Mouse (Mus musculus) E14TG2a.4 (cell line): ENCODE results near the gene Atox1.

Experiments used
- H3K27me3 ChIP-seq: 2 replicates; pipeline ENCODE4 v1.6.1; 2014; ENCODE audit warnings: low read length, control low read depth; ENCODE audit not compliant: insufficient read depth
- H3K36me3 ChIP-seq: 2 replicates; pipeline ENCODE4 v1.6.1; 2014; ENCODE audit warnings: low read length, control low read depth; ENCODE audit not compliant: insufficient read depth
- H3K4me1 ChIP-seq: replicated peaks from 2 replicates; pipeline ENCODE4 v1.6.1; 2014; ENCODE audit warnings: low read depth, low read length, control low read depth
- H3K4me3 ChIP-seq: replicated peaks from 2 replicates; pipeline ENCODE4 v1.5.1; 2014; ENCODE audit warnings: mild to moderate bottlenecking, low read length
- H3K9me3 ChIP-seq: 2 replicates; pipeline ENCODE4 v1.6.1; 2014; ENCODE audit warnings: low read length, control low read depth
- CTCF ChIP-seq: conservative IDR thresholded peaks from 2 replicates; pipeline ENCODE4 v1.5.1; 2014; ENCODE audit warnings: low read length
- NANOG ChIP-seq: IDR thresholded peaks from 2 replicates; pipeline ENCODE4 v1.6.1; 2014; ENCODE audit warnings: borderline replicate concordance, low read length, mixed read lengths
- POU5F1 ChIP-seq: IDR thresholded peaks from 2 replicates; pipeline ENCODE4 v1.6.1; 2014; ENCODE audit warnings: low read length, borderline replicate concordance

The Atox1 gene

DNA sequence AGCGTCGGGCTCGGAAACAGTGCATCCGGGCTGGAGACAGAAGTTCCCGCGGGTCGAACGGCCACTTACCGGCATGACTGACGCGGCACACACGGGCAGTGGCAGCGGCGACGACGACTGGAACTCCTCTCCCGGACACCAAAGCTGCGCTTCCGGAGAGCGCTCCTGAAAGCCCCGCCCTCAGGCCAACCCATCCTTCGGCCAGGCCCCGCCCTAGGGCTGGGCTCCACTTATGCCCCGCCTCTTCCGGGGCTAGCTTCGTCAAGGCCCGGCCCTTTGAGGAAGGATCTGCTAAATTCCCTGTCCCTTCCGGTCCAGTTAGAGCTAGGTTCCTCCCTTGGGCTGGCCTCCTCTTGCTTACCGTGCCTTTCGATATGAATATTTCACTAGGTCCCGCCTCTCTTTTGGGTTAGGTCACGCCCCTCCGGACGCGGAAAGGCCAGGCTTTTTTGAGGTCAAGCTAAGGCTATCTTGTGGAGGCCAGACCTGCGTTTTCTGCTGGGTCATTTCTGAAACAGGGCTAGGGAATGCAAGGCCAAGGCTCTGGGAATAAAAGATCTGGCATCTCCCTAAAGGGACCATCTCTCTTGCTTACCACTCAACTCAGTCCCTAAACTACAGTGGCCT is at the start of gene Atox1:
Gene Atox1 (minus strand): TSS at position 221 of the 627 bp plus-strand sequence.
- TF ChIP-seq POU5F1 (no peak), NANOG (no peak), CTCF (no peak)

DNA sequence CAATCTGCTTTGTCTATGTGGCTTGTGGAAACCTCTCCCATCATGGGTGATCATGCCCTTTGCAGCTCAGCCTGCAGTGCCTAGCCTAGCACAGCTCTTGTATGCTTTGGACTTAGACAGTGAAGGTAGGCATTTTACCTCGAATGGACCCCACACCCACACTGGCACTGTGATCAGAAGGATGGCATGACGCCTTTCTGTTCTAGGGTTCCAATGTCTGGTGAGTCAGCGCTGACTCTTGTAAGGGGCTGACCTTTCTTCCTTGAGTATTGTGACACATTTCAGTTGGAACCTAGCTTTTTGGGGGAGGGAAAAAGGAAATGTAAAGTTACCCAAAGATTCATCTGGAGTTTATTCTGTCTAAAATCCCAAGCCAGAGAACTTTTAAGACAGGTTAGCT is 44.4 kb upstream of the Atox1 start:
- Histone ChIP-seq H3K36me3 (peaks cover 41% of the 10 kb centered on the region), H3K4me1 (peaks cover 30% of the 10 kb centered on the region), H3K9me3 (no peaks in the 10 kb centered on the region), H3K27me3 (no peaks in the 10 kb centered on the region), H3K4me3 (no peak overlapping the region)
- TF ChIP-seq POU5F1 = no peak
- TF ChIP-seq NANOG = no peak
- no peak for TF ChIP-seq CTCF

More for the DNA sequence above, at the start of gene Atox1:
- peaks cover 64% of the 10 kb centered on the region for H3K4me1 ChIP-seq
- H3K9me3 ChIP-seq = no peaks in the 10 kb centered on the region
- H3K4me3 ChIP-seq = peak within 1 kb of the TSS; percentile 99
- H3K27me3 ChIP-seq = no peaks in the 10 kb centered on the region
- H3K36me3 ChIP-seq = peaks cover 37% of the 10 kb centered on the region

DNA sequence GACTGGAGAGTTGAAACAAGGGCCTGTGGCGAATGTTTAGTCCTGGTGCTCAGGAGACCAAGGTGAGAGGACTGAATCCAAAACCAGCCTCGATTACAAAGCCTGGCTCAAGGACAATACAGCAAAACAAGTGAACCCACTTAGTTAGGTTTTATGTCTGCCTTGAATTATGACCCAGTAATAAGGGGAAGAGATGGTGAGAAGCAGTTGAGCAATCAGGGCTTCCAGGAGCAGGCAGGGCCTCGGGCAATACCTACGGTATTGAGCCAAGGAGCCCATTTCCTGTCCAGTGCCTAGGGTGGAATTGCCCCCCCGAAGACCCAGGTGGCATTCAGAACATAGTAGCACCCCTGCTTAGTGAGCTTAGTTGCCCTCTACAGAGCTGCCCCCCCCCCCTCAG is 41.8 kb upstream of the Atox1 start:
- TF ChIP-seq NANOG = no peak
- no peak for TF ChIP-seq CTCF
- no peak for TF ChIP-seq POU5F1
- H3K4me3 ChIP-seq = no peak overlapping the region
- H3K27me3 ChIP-seq = no peaks in the 10 kb centered on the region
- H3K9me3 ChIP-seq = no peaks in the 10 kb centered on the region
- peaks cover 67% of the 10 kb centered on the region for H3K36me3 ChIP-seq
- peaks cover 46% of the 10 kb centered on the region for H3K4me1 ChIP-seq

DNA sequence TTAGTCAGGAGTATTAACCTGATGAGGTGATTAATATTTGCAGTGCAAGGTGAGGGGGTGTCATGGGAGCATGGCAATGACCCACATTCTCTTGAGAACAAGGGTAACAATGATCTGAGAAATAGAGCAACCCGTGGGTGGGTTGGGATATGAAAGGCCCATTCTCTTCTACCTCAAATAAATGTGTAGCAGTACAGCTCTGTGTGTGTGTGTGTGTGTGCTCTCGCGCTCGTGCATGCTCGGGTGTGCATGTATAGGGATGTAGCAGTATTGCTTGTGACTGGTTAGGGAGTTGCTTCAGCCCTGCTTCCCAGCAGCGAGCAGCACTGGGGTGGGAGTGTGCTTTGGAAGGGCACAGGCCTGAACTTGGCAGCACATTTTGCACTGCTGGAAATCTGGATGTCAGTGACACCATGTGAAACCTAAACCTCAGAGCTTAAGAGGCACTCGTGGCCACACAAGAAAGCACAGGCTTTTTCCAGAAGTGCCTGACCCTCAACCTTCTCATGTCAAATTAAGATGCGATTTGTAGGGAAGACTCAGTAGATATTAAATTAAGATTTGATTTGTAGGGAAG is 41.0 kb upstream of the Atox1 start:
- H3K9me3 ChIP-seq = no peaks in the 10 kb centered on the region
- H3K36me3 ChIP-seq = peaks cover 75% of the 10 kb centered on the region
- no peak for TF ChIP-seq NANOG
- no peak for TF ChIP-seq CTCF
- H3K27me3 ChIP-seq = no peaks in the 10 kb centered on the region
- no peak overlapping the region for H3K4me3 ChIP-seq
- H3K4me1 ChIP-seq = peaks cover 50% of the 10 kb centered on the region

DNA sequence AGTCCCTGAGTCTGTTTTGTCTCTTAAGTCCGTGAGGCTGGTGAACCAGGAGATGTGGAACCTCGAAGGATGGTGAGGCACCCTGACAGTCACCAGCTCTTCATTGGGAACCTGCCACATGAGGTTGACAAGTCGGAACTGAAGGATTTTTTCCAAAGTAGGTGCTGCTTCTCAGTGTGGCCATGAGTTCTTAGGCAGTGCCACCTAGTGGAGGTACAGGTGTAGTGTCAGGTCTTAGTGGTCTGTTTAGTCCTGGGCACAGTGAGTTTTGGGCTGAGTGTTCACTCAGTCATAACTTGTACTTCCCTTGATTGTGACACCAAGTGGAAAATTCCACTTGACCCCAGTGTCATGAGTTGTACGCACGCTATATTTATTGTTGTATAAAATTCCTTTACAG is 36.8 kb upstream of the Atox1 start:
- TF ChIP-seq NANOG (no peak), CTCF (peak; percentile 61)
- no peaks in the 10 kb centered on the region for H3K27me3 ChIP-seq
- no peaks in the 10 kb centered on the region for H3K9me3 ChIP-seq
- H3K36me3 ChIP-seq = peaks cover 99% of the 10 kb centered on the region
- H3K4me1 ChIP-seq = peaks cover 68% of the 10 kb centered on the region
- no peak overlapping the region for H3K4me3 ChIP-seq

DNA sequence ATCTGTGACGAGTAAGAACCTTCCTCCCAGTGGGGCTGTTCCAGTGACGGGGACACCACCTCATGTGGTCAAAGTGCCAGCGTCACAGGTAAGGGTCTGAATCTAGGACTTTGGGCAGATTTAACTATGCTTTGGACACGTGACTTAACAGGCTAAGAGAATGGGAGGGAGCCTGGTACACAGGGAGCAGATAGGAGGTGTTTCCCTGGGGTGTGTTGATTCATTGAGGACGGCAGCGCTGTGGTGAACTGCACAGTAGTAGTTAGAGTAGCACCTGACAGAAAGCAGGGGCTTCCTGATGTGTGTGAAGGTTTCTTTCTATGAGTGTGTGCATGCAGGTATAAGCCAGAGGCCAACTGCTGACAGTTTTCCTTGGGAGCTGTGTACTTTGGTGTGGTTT is 35.1 kb upstream of the Atox1 start:
- TF ChIP-seq NANOG (no peak), CTCF (no peak), POU5F1 (no peak)
- peaks cover 99% of the 10 kb centered on the region for H3K36me3 ChIP-seq
- H3K27me3 ChIP-seq = no peaks in the 10 kb centered on the region
- no peak overlapping the region for H3K4me3 ChIP-seq
- no peaks in the 10 kb centered on the region for H3K9me3 ChIP-seq
- H3K4me1 ChIP-seq = peaks cover 69% of the 10 kb centered on the region

DNA sequence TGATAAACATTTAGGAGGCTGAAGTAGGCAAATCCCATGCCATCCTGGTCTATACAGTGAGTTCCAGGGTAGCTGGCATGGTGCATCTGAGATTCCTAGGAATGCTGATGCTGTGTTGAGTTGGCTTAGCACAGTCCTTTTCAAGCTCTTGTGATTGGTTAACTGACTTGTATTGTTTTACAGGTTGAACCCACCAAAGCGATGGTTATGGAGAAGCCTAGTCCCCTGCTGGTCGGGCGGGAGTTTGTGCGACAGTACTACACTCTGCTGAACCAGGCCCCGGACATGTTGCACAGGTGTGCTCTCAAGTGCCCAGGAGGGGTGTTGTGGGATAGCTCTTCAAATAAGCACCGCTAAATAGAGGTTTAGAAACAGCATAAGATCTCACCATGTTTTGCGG is 24.4 kb upstream of the Atox1 start:
- H3K27me3 ChIP-seq = no peaks in the 10 kb centered on the region
- peaks cover 89% of the 10 kb centered on the region for H3K4me1 ChIP-seq
- TF ChIP-seq NANOG (no peak), CTCF (no peak), POU5F1 (no peak)
- peaks cover 98% of the 10 kb centered on the region for H3K36me3 ChIP-seq
- no peaks in the 10 kb centered on the region for H3K9me3 ChIP-seq
- H3K4me3 ChIP-seq = 0 out of 2 replicates have a peak overlapping the region, but pooled peaks have one; percentile 7

DNA sequence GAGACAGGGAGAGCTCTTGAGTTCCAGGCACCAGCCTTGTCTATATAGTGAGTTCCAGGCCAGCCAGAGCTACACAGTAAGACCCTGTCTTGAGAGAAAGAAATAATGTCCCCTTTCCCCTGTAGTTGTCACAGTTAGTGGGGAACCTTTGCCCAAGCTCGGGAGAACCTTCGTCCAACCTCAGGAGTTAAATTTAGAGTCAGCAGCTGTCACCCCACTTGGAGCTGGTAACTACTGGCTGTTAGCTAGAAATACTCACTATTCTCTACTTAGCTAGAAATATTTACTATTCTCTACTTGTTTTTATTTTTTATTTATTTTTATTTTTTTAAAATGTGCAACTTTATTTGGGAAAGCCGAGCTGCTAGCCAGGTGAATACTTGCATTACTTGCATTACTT is 12.2 kb upstream of the Atox1 start:
- no peaks in the 10 kb centered on the region for H3K9me3 ChIP-seq
- peaks cover 74% of the 10 kb centered on the region for H3K36me3 ChIP-seq
- H3K4me1 ChIP-seq = peaks cover 75% of the 10 kb centered on the region
- TF ChIP-seq CTCF (no peak), NANOG (no peak), POU5F1 (no peak)
- peak overlapping the region; percentile 99 for H3K4me3 ChIP-seq
- H3K27me3 ChIP-seq = no peaks in the 10 kb centered on the region

DNA sequence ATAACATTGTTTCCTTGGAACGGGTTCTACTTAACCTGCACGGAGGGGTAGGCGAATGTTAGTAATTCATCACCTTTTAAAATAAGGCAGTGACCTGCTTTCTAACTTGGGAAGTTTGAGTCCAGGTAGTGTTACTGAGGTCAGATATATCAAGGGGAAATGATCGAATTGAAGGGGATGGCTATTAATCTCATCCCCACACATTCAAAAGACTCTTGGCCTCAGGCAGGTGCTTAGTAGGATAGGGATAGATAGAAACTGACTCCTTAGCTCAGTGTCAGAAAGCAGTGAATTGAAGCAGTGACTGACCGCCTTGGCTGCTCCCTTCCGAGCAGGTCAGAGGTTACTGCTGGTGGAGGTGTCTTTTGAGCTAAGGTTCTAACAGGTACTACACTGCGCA is 10.4 kb upstream of the Atox1 start:
- Histone ChIP-seq H3K4me1 (peaks cover 73% of the 10 kb centered on the region), H3K4me3 (peak overlapping the region; percentile 99), H3K36me3 (peaks cover 56% of the 10 kb centered on the region), H3K27me3 (no peaks in the 10 kb centered on the region), H3K9me3 (no peaks in the 10 kb centered on the region)
- TF ChIP-seq CTCF = no peak
- no peak for TF ChIP-seq POU5F1
- no peak for TF ChIP-seq NANOG
